ENCODE assay signal across 8 mouse cellular contexts in genomic region chr8:123234918-123235519, GRCm38 (mm10). TPM values are rescaled to one million over a fixed set of nuclear protein-coding genes. Genes with fewer than 3 reads are reported as not detected.
DNase-seq lines count a peak whose midpoint lies in the region; TF ChIP-seq lines count a peak whose summit lies in the region.

No protein-coding gene starts in this region.

- intact Hi-C loops in left cerebral cortex, adult 2 months (cut with DNase I), result loop anchor here (1.0 kb wide), 1 partner anchor 19 kb away; the partner anchor contains the start of genes Vps9d1 and Zfp276

- no peak for TF ChIP-seq CTCF in liver, adult 2 months (IDR thresholded peaks at IDR 0.05; ENCODE audit: low read depth, low read length)
- no peak for TF ChIP-seq CTCF in left cerebral cortex, adult 2 months (IDR thresholded peaks at IDR 0.05)

- no peak for TF ChIP-seq POLR2A in liver, adult 2 months (IDR thresholded peaks at IDR 0.05; ENCODE audit: extremely low read depth, insufficient read depth, low read length)

- H3K9ac ChIP-seq in liver, adult 2 months (ENCODE audit: low read depth, low read length), result peak overlapping the region; percentile 86

- no peaks in the 10 kb centered on the region for H3K36me3 ChIP-seq in liver, adult 2 months (ENCODE audit: control insufficient read depth, insufficient read depth, low read length)

- no peaks in the 10 kb centered on the region for H3K27me3 ChIP-seq in liver, adult 2 months (ENCODE audit: control insufficient read depth, insufficient read depth, low read length)

- H3K4me1 ChIP-seq in liver, adult 2 months (ENCODE audit: control insufficient read depth, insufficient read depth, low read length), result peaks cover 17% of the 10 kb centered on the region
- H3K4me1 ChIP-seq in brown adipose tissue, adult 24 weeks (ENCODE audit: control insufficient read depth, insufficient read depth, insufficient read length, low read length), result peaks cover 4% of the 10 kb centered on the region; the same call in 1 of the 2 replicates

- H3K79me2 ChIP-seq in liver, adult 2 months (ENCODE audit: control insufficient read depth, insufficient read depth, low read length), result peaks cover 5% of the 10 kb centered on the region; the same call in 1 of the 2 replicates

- 17% methylated on average over 13 of the region's 13 CpGs for WGBS in liver, adult 2 months

- peak overlapping the region; percentile 91 for H3K27ac ChIP-seq in liver, adult 2 months (replicated peaks; ENCODE audit: insufficient read depth, low read depth, low read length)
- no peak overlapping the region for H3K27ac ChIP-seq in brown adipose tissue, adult 24 weeks (replicated peaks; ENCODE audit: low read depth, low read length)
- H3K27ac ChIP-seq in left cerebral cortex, adult 2 months, result peak overlapping the region; percentile 93

- peak; percentile 13 for DNase-seq in liver, adult 2 months (ENCODE audit: extremely low read depth, low read depth, low spot score)
- no peak for DNase-seq in liver
- DNase-seq in frontal cortex, adult 2 months (ENCODE audit: extremely low spot score in 1 of 2, low spot score in 1 of 2), result peak; percentile 83 to 91
- DNase-seq in left cerebral cortex, adult 2 months (ENCODE audit: extremely low spot score in 1 of 2, low spot score in 2 of 2), result peak; percentile 83 to 84
- DNase-seq in naive thymus-derived CD4-positive, alpha-beta T cell, adult 2 months (ENCODE audit: low read depth), result peak; percentile 38
- DNase-seq in urinary bladder, postnatal 10 days (ENCODE audit: low spot score), result no peak
- DNase-seq in embryo, embryonic 10.5 days (ENCODE audit: low spot score), result no peak

- H3K4me3 ChIP-seq in liver, adult 2 months (ENCODE audit: insufficient read depth, low read depth, low read length), result peak overlapping the region; percentile 79
- H3K4me3 ChIP-seq in brown adipose tissue, adult 24 weeks (ENCODE audit: insufficient read depth, low read depth, low read length), result peak overlapping the region; percentile 78
- H3K4me3 ChIP-seq in left cerebral cortex, adult 2 months, result peak overlapping the region; percentile 74

RNA-seq across cellular contexts. Expression of gene Spata2l, which starts 1.0 kb away (rescaled TPM):
- 16.8 and 18.1 TPM in 2 replicates for total RNA-seq in liver, adult 2 months (2014; rRNA removed)
- 27.3 and 41.2 TPM in 2 replicates for polyA plus RNA-seq in liver, adult 2 months (2012; rRNA removed)
- polyA plus RNA-seq in brown adipose tissue, adult 24 weeks (2012; ENCODE audit: insufficient read depth, insufficient read length, missing spikeins), result 1.4 and 1.9 TPM in 2 replicates
- 46.3 and 53.3 TPM in 2 replicates for polyA plus RNA-seq in frontal cortex, adult 2 months (2012; rRNA removed)
- 10 to 100 TPM; 75.4 to 97.5 TPM for total RNA-seq in left cerebral cortex, adult 2 months (2021)

RNA-seq across cellular contexts. Expression of gene Cdk10, which starts 10.4 kb away (rescaled TPM):
- 16.9 and 18.2 TPM in 2 replicates for total RNA-seq in liver, adult 2 months (2014; rRNA removed)
- 29.8 and 45.1 TPM in 2 replicates for polyA plus RNA-seq in liver, adult 2 months (2012; rRNA removed)
- polyA plus RNA-seq in brown adipose tissue, adult 24 weeks (2012; ENCODE audit: insufficient read depth, insufficient read length, missing spikeins), result 11.4 and 12.3 TPM in 2 replicates
- 137 and 152 TPM in 2 replicates for polyA plus RNA-seq in frontal cortex, adult 2 months (2012; rRNA removed)
- 100 to 1,000 TPM; 101 to 111 TPM for total RNA-seq in left cerebral cortex, adult 2 months (2021)

RNA-seq across cellular contexts. Expression of gene Zfp276, which starts 19.0 kb away (rescaled TPM):
- total RNA-seq in liver, adult 2 months (2014; rRNA removed), result 21.3 and 26.3 TPM in 2 replicates
- polyA plus RNA-seq in liver, adult 2 months (2012; rRNA removed), result 17.7 and 24.5 TPM in 2 replicates
- polyA plus RNA-seq in brown adipose tissue, adult 24 weeks (2012; ENCODE audit: insufficient read depth, insufficient read length, missing spikeins), result 3.3 and 7.7 TPM in 2 replicates
- 27.4 and 32.1 TPM in 2 replicates for polyA plus RNA-seq in frontal cortex, adult 2 months (2012; rRNA removed)
- 10 to 100 TPM; 26.4 to 29.2 TPM for total RNA-seq in left cerebral cortex, adult 2 months (2021)

RNA-seq across cellular contexts. Expression of gene Vps9d1, which starts 19.1 kb away (rescaled TPM):
- total RNA-seq in liver, adult 2 months (2014; rRNA removed), result 5.6 and 6.6 TPM in 2 replicates
- polyA plus RNA-seq in liver, adult 2 months (2012; rRNA removed), result 40.9 and 48.8 TPM in 2 replicates
- 7.7 and 8.5 TPM in 2 replicates for polyA plus RNA-seq in brown adipose tissue, adult 24 weeks (2012; ENCODE audit: insufficient read depth, insufficient read length, missing spikeins)
- 97.9 and 108 TPM in 2 replicates for polyA plus RNA-seq in frontal cortex, adult 2 months (2012; rRNA removed)
- 10 to 100 TPM; 53.3 to 63.0 TPM for total RNA-seq in left cerebral cortex, adult 2 months (2021)

RNA-seq across cellular contexts. Expression of gene Spata33, which starts 22.4 kb away (rescaled TPM):
- total RNA-seq in liver, adult 2 months (2014; rRNA removed), result 0.28 and 0.34 TPM in 2 replicates
- 0.13 and 0.61 TPM in 2 replicates for polyA plus RNA-seq in liver, adult 2 months (2012; rRNA removed)
- polyA plus RNA-seq in brown adipose tissue, adult 24 weeks (2012; ENCODE audit: insufficient read depth, insufficient read length, missing spikeins), result 5.8 TPM in 1 of 2 replicates, not detected in the other
- polyA plus RNA-seq in frontal cortex, adult 2 months (2012; rRNA removed), result 9.3 and 9.7 TPM in 2 replicates
- total RNA-seq in left cerebral cortex, adult 2 months (2021), result 1 to 10 TPM; 6.3 to 8.1 TPM

Comparison
In these comparisons a context has a peak if more than half of its experiments do, and no peak if none do; other contexts are left out.
1. DNase-seq: peak in liver, adult 2 months (single experiment), frontal cortex, adult 2 months (2 of 2), left cerebral cortex, adult 2 months (2 of 2) and naive thymus-derived CD4-positive, alpha-beta T cell, adult 2 months (single experiment); none in liver (single experiment), urinary bladder, postnatal 10 days (single experiment) and embryo, embryonic 10.5 days (single experiment).
2. Peak in every context shown above with its lines, with median percentiles within 50 percentile points of each other: H3K4me3 ChIP-seq.